Mouse (Mus musculus): ENCODE measurements around the gene Rasl10b.

The Rasl10b gene

GRCm38 (mm10) chr11:83468765-83469164 lies 59.8 kb downstream of the Rasl10b start:
- DNase-seq, result no peak
